ENCODE assay signal across 30 mouse cellular contexts in genomic region chr1:157114492-157114891, GRCm38 (mm10). TPM values are rescaled to one million over a fixed set of nuclear protein-coding genes. Genes with fewer than 3 reads are reported as not detected.
DNase-seq lines count a peak whose midpoint lies in the region; ATAC-seq and TF ChIP-seq lines count a peak whose summit lies in the region.
"Had no signal": no experiment of that assay in that cellular context is flagged by ENCODE, and none has a peak within 500 bp of the region (broad histone marks: within the 10 kb centered on the region; RNA-seq: fewer than 3 reads in every experiment).

No protein-coding gene starts in this region.

- 47% methylated on average over 2 of the region's 2 CpGs for WGBS in embryonic facial prominence, embryonic 14.5 days
- 86% methylated on average over 2 of the region's 2 CpGs for WGBS in embryonic facial prominence, embryonic 10.5 days
- WGBS in hindbrain, embryonic 16.5 days, result 57% methylated on average over 2 of the region's 2 CpGs
- 83% methylated on average over 2 of the region's 2 CpGs for WGBS in hindbrain, embryonic 11.5 days
- WGBS in midbrain, postnatal 0 days, result 55% methylated on average over 2 of the region's 2 CpGs
- 80% methylated on average over 2 of the region's 2 CpGs for WGBS in midbrain, embryonic 10.5 days

- no peak overlapping the region for H3K4me2 ChIP-seq in embryonic facial prominence, embryonic 14.5 days (ENCODE audit: low read depth, low read length)
- no peak overlapping the region for H3K4me2 ChIP-seq in hindbrain, embryonic 16.5 days (ENCODE audit: low read length)
- no peak overlapping the region for H3K4me2 ChIP-seq in hindbrain, embryonic 11.5 days (replicated peaks; ENCODE audit: low read depth, low read length)
- no peak overlapping the region for H3K4me2 ChIP-seq in midbrain, postnatal 0 days (ENCODE audit: low read depth, low read length, poor library complexity, severe bottlenecking)
- H3K4me2 ChIP-seq: embryonic facial prominence, embryonic 15.5 days; heart, embryonic 13.5 days; hindbrain, embryonic 15.5 days; limb, embryonic 13.5 days; liver, embryonic 13.5 days; lung, embryonic 14.5 days; stomach, embryonic 15.5 days had no signal

- H3K27ac ChIP-seq in embryonic facial prominence, embryonic 14.5 days (replicated peaks; ENCODE audit: low read depth, low read length), result no peak overlapping the region
- H3K27ac ChIP-seq in embryonic facial prominence, embryonic 10.5 days (replicated peaks), result no peak overlapping the region
- peak overlapping the region; percentile 34; the same call in 1 of the 2 replicates for H3K27ac ChIP-seq in hindbrain, embryonic 16.5 days (ENCODE audit: low read depth, low read length)
- H3K27ac ChIP-seq in hindbrain, embryonic 11.5 days (ENCODE audit: low read depth, low read length), result no peak overlapping the region
- no peak overlapping the region for H3K27ac ChIP-seq in midbrain, postnatal 0 days (ENCODE audit: low read depth, low read length)
- H3K27ac ChIP-seq in midbrain, embryonic 10.5 days (replicated peaks), result no peak overlapping the region
- H3K27ac ChIP-seq: embryonic facial prominence, embryonic 15.5 days; heart, embryonic 13.5 days; hindbrain, embryonic 15.5 days; left cerebral cortex, adult 2 months; limb, embryonic 13.5 days; liver, embryonic 13.5 days; stomach, embryonic 15.5 days had no signal

- no peak for ATAC-seq in embryonic facial prominence, embryonic 14.5 days (ENCODE audit: low read depth)
- ATAC-seq in hindbrain, embryonic 16.5 days, result no peak
- no peak for ATAC-seq in hindbrain, embryonic 11.5 days (ENCODE audit: low FRiP score)
- no peak for ATAC-seq in midbrain, postnatal 0 days (ENCODE audit: low FRiP score)
- ATAC-seq: activated CD4-positive, CD25-positive, alpha-beta regulatory T cell, adult 4 months; intestine, postnatal 0 days had no signal

- no peak overlapping the region for H3K9ac ChIP-seq in embryonic facial prominence, embryonic 14.5 days (ENCODE audit: low read depth, low read length)
- no peak overlapping the region for H3K9ac ChIP-seq in hindbrain, embryonic 16.5 days (ENCODE audit: low read depth, low read length)
- H3K9ac ChIP-seq in hindbrain, embryonic 11.5 days (ENCODE audit: low read depth, low read length), result no peak overlapping the region
- H3K9ac ChIP-seq in midbrain, postnatal 0 days (replicated peaks; ENCODE audit: low read length, poor library complexity, severe bottlenecking), result no peak overlapping the region
- H3K9ac ChIP-seq: embryonic facial prominence, embryonic 15.5 days; heart, embryonic 13.5 days; hindbrain, embryonic 15.5 days; limb, embryonic 13.5 days; liver, embryonic 13.5 days; lung, embryonic 14.5 days; stomach, embryonic 15.5 days had no signal

- H3K36me3 ChIP-seq in embryonic facial prominence, embryonic 14.5 days (ENCODE audit: control insufficient read depth, insufficient read depth, low read length), result no peaks in the 10 kb centered on the region
- no peaks in the 10 kb centered on the region for H3K36me3 ChIP-seq in embryonic facial prominence, embryonic 10.5 days (replicated peaks)
- no peaks in the 10 kb centered on the region for H3K36me3 ChIP-seq in hindbrain, embryonic 16.5 days (ENCODE audit: control insufficient read depth, insufficient read depth, low read length)
- no peaks in the 10 kb centered on the region for H3K36me3 ChIP-seq in hindbrain, embryonic 11.5 days (ENCODE audit: control insufficient read depth, insufficient read depth, low read length)
- H3K36me3 ChIP-seq in midbrain, postnatal 0 days (ENCODE audit: insufficient read depth, low read length), result no peaks in the 10 kb centered on the region
- no peaks in the 10 kb centered on the region for H3K36me3 ChIP-seq in midbrain, embryonic 10.5 days
- H3K36me3 ChIP-seq: embryonic facial prominence, embryonic 15.5 days; heart, embryonic 13.5 days; hindbrain, embryonic 15.5 days; limb, embryonic 13.5 days; liver, embryonic 13.5 days; stomach, embryonic 15.5 days had no signal

- DNase-seq in embryonic facial prominence, embryonic 14.5 days (ENCODE audit: low spot score), result peak; percentile 17
- no peak for DNase-seq in embryonic facial prominence, embryonic 10.5 days (ENCODE audit: low spot score)
- no peak for DNase-seq in hindbrain, embryonic 11.5 days (ENCODE audit: low spot score)
- DNase-seq in midbrain, postnatal 0 days (ENCODE audit: low spot score), result peak; percentile 36
- no peak for DNase-seq in midbrain, embryonic 10.5 days (ENCODE audit: low spot score)
- DNase-seq in kidney, postnatal 4 days, result no peak
- no peak for DNase-seq in thymus, adult 18-20 months
- DNase-seq: adrenal gland, postnatal 14 days; cerebellum, adult 11-12 months; cerebellum, postnatal 14 days; gastrocnemius, postnatal 10 days; heart, adult 11 months; liver, embryonic 13.5 days; lung, embryonic 14.5 days; lung, postnatal 36 days had no signal

- H3K9me3 ChIP-seq in embryonic facial prominence, embryonic 14.5 days (ENCODE audit: control insufficient read depth, low read length), result 0 out of 2 replicates have a peak, but pooled peaks cover 2% of the 10 kb centered on the region
- no peaks in the 10 kb centered on the region for H3K9me3 ChIP-seq in embryonic facial prominence, embryonic 10.5 days
- H3K9me3 ChIP-seq in hindbrain, embryonic 16.5 days (ENCODE audit: control insufficient read depth, low read length), result no peaks in the 10 kb centered on the region
- no peaks in the 10 kb centered on the region for H3K9me3 ChIP-seq in hindbrain, embryonic 11.5 days (ENCODE audit: control insufficient read depth, low read length)
- H3K9me3 ChIP-seq in midbrain, postnatal 0 days (ENCODE audit: low read length), result no peaks in the 10 kb centered on the region
- no peaks in the 10 kb centered on the region for H3K9me3 ChIP-seq in midbrain, embryonic 10.5 days (replicated peaks)
- H3K9me3 ChIP-seq: embryonic facial prominence, embryonic 15.5 days; heart, embryonic 13.5 days; hindbrain, embryonic 15.5 days; limb, embryonic 13.5 days; liver, embryonic 13.5 days; stomach, embryonic 15.5 days had no signal

- no peak overlapping the region for H3K4me3 ChIP-seq in embryonic facial prominence, embryonic 14.5 days (ENCODE audit: low read depth, low read length)
- H3K4me3 ChIP-seq in embryonic facial prominence, embryonic 10.5 days, result no peak overlapping the region
- no peak overlapping the region for H3K4me3 ChIP-seq in hindbrain, embryonic 16.5 days (ENCODE audit: low read length)
- H3K4me3 ChIP-seq in hindbrain, embryonic 11.5 days (ENCODE audit: low read depth, low read length), result no peak overlapping the region
- no peak overlapping the region for H3K4me3 ChIP-seq in midbrain, postnatal 0 days (ENCODE audit: low read depth, low read length)
- no peak overlapping the region for H3K4me3 ChIP-seq in midbrain, embryonic 10.5 days
- H3K4me3 ChIP-seq: embryonic facial prominence, embryonic 15.5 days; heart, embryonic 13.5 days; hindbrain, embryonic 15.5 days; left cerebral cortex, adult 2 months; limb, embryonic 13.5 days; liver, embryonic 13.5 days; stomach, embryonic 15.5 days had no signal

- no peaks in the 10 kb centered on the region for H3K27me3 ChIP-seq in embryonic facial prominence, embryonic 14.5 days (replicated peaks; ENCODE audit: control insufficient read depth, insufficient read depth, low read length)
- H3K27me3 ChIP-seq in embryonic facial prominence, embryonic 10.5 days (replicated peaks; ENCODE audit: low read depth, poor library complexity, severe bottlenecking), result no peaks in the 10 kb centered on the region
- H3K27me3 ChIP-seq in hindbrain, embryonic 16.5 days (replicated peaks; ENCODE audit: control insufficient read depth, insufficient read depth, low read length), result no peaks in the 10 kb centered on the region
- H3K27me3 ChIP-seq in hindbrain, embryonic 11.5 days (ENCODE audit: control insufficient read depth, insufficient read depth, low read length), result no peaks in the 10 kb centered on the region
- H3K27me3 ChIP-seq in midbrain, postnatal 0 days (ENCODE audit: insufficient read depth, low read length), result no peaks in the 10 kb centered on the region
- H3K27me3 ChIP-seq in midbrain, embryonic 10.5 days (ENCODE audit: low read depth, poor library complexity, severe bottlenecking), result no peaks in the 10 kb centered on the region
- H3K27me3 ChIP-seq: embryonic facial prominence, embryonic 15.5 days; heart, embryonic 13.5 days; hindbrain, embryonic 15.5 days; limb, embryonic 13.5 days; liver, embryonic 13.5 days; stomach, embryonic 15.5 days had no signal

- no peaks in the 10 kb centered on the region for H3K4me1 ChIP-seq in embryonic facial prominence, embryonic 14.5 days (ENCODE audit: control insufficient read depth, insufficient read depth, low read length)
- no peaks in the 10 kb centered on the region for H3K4me1 ChIP-seq in embryonic facial prominence, embryonic 10.5 days
- H3K4me1 ChIP-seq in hindbrain, embryonic 16.5 days (ENCODE audit: control insufficient read depth, insufficient read depth, low read depth, low read length), result no peaks in the 10 kb centered on the region; the same call in 1 of the 2 replicates
- no peaks in the 10 kb centered on the region for H3K4me1 ChIP-seq in hindbrain, embryonic 11.5 days (replicated peaks; ENCODE audit: control insufficient read depth, insufficient read depth, low read length)
- no peaks in the 10 kb centered on the region for H3K4me1 ChIP-seq in midbrain, postnatal 0 days (ENCODE audit: insufficient read depth, low read length)
- no peaks in the 10 kb centered on the region for H3K4me1 ChIP-seq in midbrain, embryonic 10.5 days
- H3K4me1 ChIP-seq: embryonic facial prominence, embryonic 15.5 days; hindbrain, embryonic 15.5 days; limb, embryonic 13.5 days; liver, embryonic 13.5 days; stomach, embryonic 15.5 days had no signal

- TF ChIP-seq CTCF in midbrain, postnatal 0 days (IDR thresholded peaks at IDR 0.05), result no peak

RNA-seq across cellular contexts. Expression of gene Tex35, which starts 6.0 kb away (rescaled TPM):
- not detected in 2 replicates for polyA plus RNA-seq in embryonic facial prominence, embryonic 14.5 days (2014; fragmentation: Nextera tagmentation; extraction: Ambion mirVana)
- polyA plus RNA-seq in embryonic facial prominence, embryonic 10.5 days (2016; fragmentation: Nextera tagmentation; extraction: Ambion mirVana), result not detected in 2 replicates
- polyA plus RNA-seq in hindbrain, embryonic 16.5 days (2015; fragmentation: Nextera tagmentation; extraction: Ambion mirVana), result not detected in 2 replicates
- not detected in 2 replicates for polyA plus RNA-seq in hindbrain, embryonic 11.5 days (2014; fragmentation: Nextera tagmentation; extraction: Ambion mirVana)
- not detected in 2 replicates for total RNA-seq in midbrain, postnatal 0 days (2014; rRNA removed)
- not detected in 2 replicates for polyA plus RNA-seq in midbrain, postnatal 0 days (2015; fragmentation: Nextera tagmentation; extraction: Ambion mirVana)
- not detected in 2 replicates for polyA plus RNA-seq in midbrain, embryonic 10.5 days (2016; fragmentation: Nextera tagmentation; extraction: Ambion mirVana)
- total RNA-seq: adrenal gland, postnatal 14 days; gastrocnemius, postnatal 10 days; heart, postnatal 25 days; layer of hippocampus, adult 18-20 months; left cerebral cortex, adult 2 months; megakaryocyte-erythroid progenitor cell, adult 5-6 weeks; monocyte, adult 5-6 weeks had no signal
- polyA plus RNA-seq: embryonic facial prominence, embryonic 15.5 days; heart, embryonic 13.5 days; hindbrain, embryonic 15.5 days; intestine, postnatal 0 days; limb, embryonic 13.5 days; liver, embryonic 13.5 days; lung, embryonic 14.5 days; neural tube, embryonic 11.5 days; stomach, embryonic 15.5 days; thymus, postnatal 0 days had no signal

Comparison
In these comparisons a context has a peak if more than half of its experiments do, and no peak if none do; other contexts are left out.
1. DNase-seq: peak in embryonic facial prominence, embryonic 14.5 days (single experiment) and midbrain, postnatal 0 days (single experiment); none in embryonic facial prominence, embryonic 10.5 days (single experiment), hindbrain, embryonic 11.5 days (single experiment), midbrain, embryonic 10.5 days (single experiment), kidney, postnatal 4 days (0 of 2) and thymus, adult 18-20 months (0 of 2).